Mouse (Mus musculus) heart, postnatal 0 days (tissue): ENCODE data around the gene Zbtb16.

Experiments
- CTCF ChIP-seq: IDR thresholded peaks from 2 replicates; pipeline ENCODE4 v1.5.1; 2016; ENCODE audit warnings: antibody characterized with exemption, control low read depth, low read depth
- EP300 ChIP-seq: IDR thresholded peaks from 2 replicates; pipeline ENCODE4 v1.6.1; 2016; ENCODE audit warnings: antibody characterized with exemption, low read depth

- TF ChIP-seq CTCF: no peak
- TF ChIP-seq EP300: peak; percentile 100
These were observed 98.7 kb downstream of the Zbtb16 start for GRCm38 (mm10) chr9:48737210-48737850.
